Mouse (Mus musculus): Measurements from ENCODE around the gene Celf2.

- TF ChIP-seq CTCF (IDR thresholded peaks at IDR 0.05; ENCODE audit: control insufficient read depth, insufficient read depth, low read length) (no peak), POLR2A (IDR thresholded peaks at IDR 0.05; ENCODE audit: borderline replicate concordance, control insufficient read depth, low read depth, low read length) (no peak)
These were observed 583.9 kb downstream of the Celf2 start for GRCm38 (mm10) chr2:6925505-6925904.
